Mouse (Mus musculus): ENCODE measurements around the gene Daam2.

DNA sequence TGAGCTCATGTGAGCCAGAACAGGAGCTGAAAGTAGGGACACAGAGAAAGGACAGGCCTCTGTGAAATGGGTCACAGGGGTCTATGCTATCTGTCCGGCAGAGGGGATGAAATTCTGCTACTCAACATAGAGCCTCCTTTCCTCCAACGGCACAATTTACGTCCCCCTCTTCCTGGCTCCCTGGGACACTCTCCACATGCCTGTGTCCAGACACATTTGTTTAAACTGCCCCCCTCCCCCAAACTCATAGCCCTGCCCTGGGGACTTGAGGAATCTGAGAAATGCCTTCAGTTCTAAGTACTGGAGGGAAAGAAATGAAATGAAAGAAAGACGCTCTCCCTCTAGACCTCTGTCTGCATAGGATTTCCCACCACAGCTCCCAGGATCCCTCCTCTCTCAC is 48.5 kb downstream of the Daam2 start:
- TF ChIP-seq CTCF (IDR thresholded peaks at IDR 0.05; ENCODE audit: control insufficient read depth, insufficient read depth, insufficient read length) (no peak), MYOD1 (IDR thresholded peaks at IDR 0.05; ENCODE audit: control insufficient read depth, insufficient read length, low read depth) (no peak), CEBPB (IDR thresholded peaks at IDR 0.05; ENCODE audit: low read depth) (no peak)

Measured in C2C12 (cell line).